Comparison of ENCODE assay signal across 16 mouse cellular contexts in genomic region chr4:132975791-132976190, GRCm38 (mm10). TPM values are rescaled to one million over a fixed set of nuclear protein-coding genes. Genes with fewer than 3 reads are reported as not detected.
A peak's percentile ranks its signal among the peaks of the same experiment; 100 is the strongest.
DNase-seq lines count a peak whose midpoint lies in the region; ATAC-seq and TF ChIP-seq lines count a peak whose summit lies in the region.
"Had no signal": no experiment of that assay in that cellular context is flagged by ENCODE, and none has a peak within 500 bp of the region (broad histone marks: within the 10 kb centered on the region; RNA-seq: fewer than 3 reads in every experiment).

No protein-coding gene starts in this region.

- no peak overlapping the region for H3K4me3 ChIP-seq in heart, embryonic 10.5 days
- peak overlapping the region; percentile 23 for H3K4me3 ChIP-seq in spleen, adult 2 months (ENCODE audit: extremely low read depth, insufficient read depth, insufficient read length)
- H3K4me3 ChIP-seq in midbrain, embryonic 13.5 days (replicated peaks), result no peak overlapping the region
- H3K4me3 ChIP-seq: forebrain, embryonic 13.5 days; neural tube, embryonic 15.5 days had no signal

- no peak overlapping the region for H3K4me2 ChIP-seq in midbrain, embryonic 13.5 days (replicated peaks)

- DNase-seq in heart, embryonic 10.5 days (ENCODE audit: low spot score), result no peak
- no peak for DNase-seq in heart, adult 18-20 months
- DNase-seq in spleen, adult 2 months (ENCODE audit: low read depth in 1 of 2, low spot score in 2 of 2), result no peak
- DNase-seq in spleen, adult 12 weeks (ENCODE audit: low spot score), result no peak
- DNase-seq in naive thymus-derived CD4-positive, alpha-beta T cell, adult 2 months (ENCODE audit: low read depth), result peak; percentile 62
- no peak for DNase-seq in layer of hippocampus, postnatal 10 days (ENCODE audit: low spot score in 2 of 2)
- no peak for DNase-seq in kidney, postnatal 4 days
- DNase-seq: adrenal gland, postnatal 10 days; cerebellum, adult 9-10 months; retina, postnatal 1 day had no signal

- ATAC-seq in midbrain, embryonic 13.5 days, result no peak
- ATAC-seq: forebrain, embryonic 13.5 days had no signal

- 62% methylated on average over 3 of the region's 3 CpGs for WGBS in heart, embryonic 10.5 days
- 25% methylated on average over 3 of the region's 3 CpGs for WGBS in spleen, adult 2 months
- WGBS in midbrain, embryonic 13.5 days, result 27% methylated on average over 3 of the region's 3 CpGs

- TF ChIP-seq POLR2A in spleen, adult 2 months (IDR thresholded peaks at IDR 0.05; ENCODE audit: low read depth, low read length), result no peak

- peak overlapping the region; percentile 78; the same call in 1 of the 2 replicates for H3K27ac ChIP-seq in heart, embryonic 10.5 days
- peak overlapping the region; percentile 96 for H3K27ac ChIP-seq in spleen, adult 2 months (ENCODE audit: insufficient read depth, low read length)
- H3K27ac ChIP-seq in midbrain, embryonic 13.5 days, result no peak overlapping the region
- H3K27ac ChIP-seq: forebrain, embryonic 13.5 days; neural tube, embryonic 15.5 days had no signal

- H3K9ac ChIP-seq in midbrain, embryonic 13.5 days (replicated peaks), result no peak overlapping the region
- H3K9ac ChIP-seq: forebrain, embryonic 13.5 days; limb, embryonic 15.5 days; neural tube, embryonic 15.5 days had no signal

- no peak for TF ChIP-seq CTCF in spleen, adult 2 months (IDR thresholded peaks at IDR 0.05; ENCODE audit: extremely low read depth, insufficient read depth, insufficient read length, insufficient replicate concordance)

- H3K4me1 ChIP-seq in heart, embryonic 10.5 days, result peaks cover 36% of the 10 kb centered on the region
- H3K4me1 ChIP-seq in spleen, adult 2 months (ENCODE audit: control insufficient read depth, insufficient read depth, insufficient read length), result peaks cover 65% of the 10 kb centered on the region
- H3K4me1 ChIP-seq in midbrain, embryonic 13.5 days (replicated peaks), result peaks cover 36% of the 10 kb centered on the region

- peaks cover 59% of the 10 kb centered on the region for H3K27me3 ChIP-seq in heart, embryonic 10.5 days (ENCODE audit: insufficient read depth, poor library complexity, severe bottlenecking)
- no peaks in the 10 kb centered on the region for H3K27me3 ChIP-seq in spleen, adult 2 months (ENCODE audit: control insufficient read depth, insufficient read depth, low read length)
- peaks cover 58% of the 10 kb centered on the region for H3K27me3 ChIP-seq in midbrain, embryonic 13.5 days

- no peaks in the 10 kb centered on the region for H3K9me3 ChIP-seq in heart, embryonic 10.5 days
- no peaks in the 10 kb centered on the region for H3K9me3 ChIP-seq in midbrain, embryonic 13.5 days
- H3K9me3 ChIP-seq: forebrain, embryonic 13.5 days; limb, embryonic 15.5 days; midbrain, embryonic 10.5 days; neural tube, embryonic 15.5 days had no signal

- no peaks in the 10 kb centered on the region for H3K36me3 ChIP-seq in heart, embryonic 10.5 days
- H3K36me3 ChIP-seq in spleen, adult 2 months (ENCODE audit: control insufficient read depth, insufficient read depth, low read length), result no peaks in the 10 kb centered on the region
- no peaks in the 10 kb centered on the region for H3K36me3 ChIP-seq in midbrain, embryonic 13.5 days
- H3K36me3 ChIP-seq: limb, embryonic 15.5 days; midbrain, embryonic 10.5 days; neural tube, embryonic 15.5 days had no signal

RNA-seq across cellular contexts. Expression of gene Fgr, which starts 1.9 kb away (rescaled TPM):
- 0.36 and 0.43 TPM in 2 replicates for polyA plus RNA-seq in heart, embryonic 10.5 days (2016; fragmentation: Nextera tagmentation; extraction: Ambion mirVana)
- total RNA-seq in heart, adult 18-20 months (2021), result under 1 TPM; 0.57 to 0.69 TPM
- 37.5 and 39.9 TPM in 2 replicates for polyA plus RNA-seq in spleen, adult 2 months (2012; rRNA removed)
- total RNA-seq in layer of hippocampus, postnatal 10 days (2021), result under 1 TPM; 0.13 to 0.46 TPM
- polyA plus RNA-seq in midbrain, embryonic 13.5 days (2015; fragmentation: Nextera tagmentation; extraction: Ambion mirVana), result 0.12 TPM in 1 of 2 replicates, not detected in the other
- total RNA-seq: MEL had no signal
- polyA plus RNA-seq: forebrain, embryonic 13.5 days had no signal

RNA-seq across cellular contexts. Expression of gene Ahdc1, which starts 35.3 kb away (rescaled TPM):
- 8.4 and 12.2 TPM in 2 replicates for polyA plus RNA-seq in heart, embryonic 10.5 days (2016; fragmentation: Nextera tagmentation; extraction: Ambion mirVana)
- total RNA-seq in heart, adult 18-20 months (2021), result 10 to 100 TPM; 36.3 to 38.5 TPM
- 24.3 and 25.1 TPM in 2 replicates for polyA plus RNA-seq in spleen, adult 2 months (2012; rRNA removed)
- total RNA-seq in layer of hippocampus, postnatal 10 days (2021), result 100 to 1,000 TPM in 1 of 2 experiments, 10 to 100 TPM in 1; 98.1 to 103 TPM
- 10.4 and 12.6 TPM in 2 replicates for polyA plus RNA-seq in midbrain, embryonic 13.5 days (2015; fragmentation: Nextera tagmentation; extraction: Ambion mirVana)

RNA-seq across cellular contexts. Expression of gene Fam76a, which starts 53.4 kb away (rescaled TPM):
- polyA plus RNA-seq in heart, embryonic 10.5 days (2016; fragmentation: Nextera tagmentation; extraction: Ambion mirVana), result 32.3 and 33.1 TPM in 2 replicates
- total RNA-seq in heart, adult 18-20 months (2021), result 10 to 100 TPM; 29.0 to 37.7 TPM
- polyA plus RNA-seq in spleen, adult 2 months (2012; rRNA removed), result 7.2 and 9.1 TPM in 2 replicates
- 10 to 100 TPM; 26.6 to 28.0 TPM for total RNA-seq in layer of hippocampus, postnatal 10 days (2021)
- 39.1 and 45.1 TPM in 2 replicates for polyA plus RNA-seq in midbrain, embryonic 13.5 days (2015; fragmentation: Nextera tagmentation; extraction: Ambion mirVana)

Comparison
In these comparisons a context has a peak if more than half of its experiments do, and no peak if none do; other contexts are left out.
1. RNA of gene Fgr, which starts 1.9 kb away (polyA plus RNA-seq): 37.5 to 39.9 TPM in spleen, adult 2 months; 0.36 to 0.43 TPM in heart, embryonic 10.5 days and 0.12 TPM in midbrain, embryonic 13.5 days; every median in the first group is over 10 times any median in the second.